ENCODE assay signal across 8 mouse cellular contexts in genomic region chr12:69681566-69682061, GRCm38 (mm10). TPM values are rescaled to one million over a fixed set of nuclear protein-coding genes. Genes with fewer than 3 reads are reported as not detected.
DNase-seq lines count a peak whose midpoint lies in the region; ATAC-seq and TF ChIP-seq lines count a peak whose summit lies in the region.

Gene Sos2, minus strand, starts transcription at chr12:69681852.

- TF ChIP-seq POLR2A in spleen, adult 2 months (IDR thresholded peaks at IDR 0.05; ENCODE audit: low read depth, low read length) = no peak

- H3K4me2 ChIP-seq in embryonic facial prominence, embryonic 13.5 days = peak within 1 kb of the TSS; percentile 63
- peak within 1 kb of the TSS; percentile 82 for H3K4me2 ChIP-seq in limb, embryonic 11.5 days (ENCODE audit: low read depth, severe bottlenecking)
- peak within 1 kb of the TSS; percentile 60 for H3K4me2 ChIP-seq in midbrain, embryonic 11.5 days

- DNase-seq in urinary bladder, adult 18-20 months (ENCODE audit: low spot score in 2 of 2) = peak; percentile 31 to 53
- DNase-seq in urinary bladder, postnatal 10 days (ENCODE audit: low spot score) = no peak
- peak; percentile 70 to 77 for DNase-seq in heart, adult 18-20 months
- DNase-seq in kidney, adult 18-20 months = peak; percentile 71
- DNase-seq in limb, embryonic 11.5 days (ENCODE audit: low spot score) = no peak
- DNase-seq in midbrain, embryonic 11.5 days (ENCODE audit: low spot score, missing footprints) = peak; percentile 92
- DNase-seq in spleen, adult 2 months (ENCODE audit: low read depth in 1 of 2, low spot score in 2 of 2) = peak in 1 of 2 experiments; percentile 50

- 0% methylated on average over 61 of the region's 85 CpGs for WGBS in embryonic facial prominence, embryonic 13.5 days
- WGBS in limb, embryonic 11.5 days = under 1% methylated on average over 25 of the region's 85 CpGs
- WGBS in midbrain, embryonic 11.5 days = 1% methylated on average over 47 of the region's 85 CpGs
- 3% methylated on average over 84 of the region's 85 CpGs for WGBS in spleen, adult 2 months

- peak within 1 kb of the TSS; percentile 95 for H3K4me3 ChIP-seq in embryonic facial prominence, embryonic 13.5 days
- peak within 1 kb of the TSS; percentile 89 for H3K4me3 ChIP-seq in limb, embryonic 11.5 days (ENCODE audit: low read depth, low read length)
- peak within 1 kb of the TSS; percentile 76 for H3K4me3 ChIP-seq in midbrain, embryonic 11.5 days (ENCODE audit: low read depth, low read length)
- H3K4me3 ChIP-seq in spleen, adult 2 months (ENCODE audit: extremely low read depth, insufficient read depth, insufficient read length) = peak within 1 kb of the TSS; percentile 73

- H3K9ac ChIP-seq in embryonic facial prominence, embryonic 13.5 days = peak within 1 kb of the TSS; percentile 99
- peak within 1 kb of the TSS; percentile 97 for H3K9ac ChIP-seq in limb, embryonic 11.5 days (ENCODE audit: low read length)
- H3K9ac ChIP-seq in midbrain, embryonic 11.5 days (ENCODE audit: low read length) = peak within 1 kb of the TSS; percentile 91

- peak; percentile 86 for ATAC-seq in embryonic facial prominence, embryonic 13.5 days (ENCODE audit: insufficient number of reproducible peaks, insufficient read depth, low FRiP score, low TSS enrichment, low read depth)
- peak; percentile 81 for ATAC-seq in limb, embryonic 11.5 days (ENCODE audit: insufficient number of reproducible peaks, low FRiP score, low TSS enrichment, low read depth)
- peak; percentile 89 for ATAC-seq in midbrain, embryonic 11.5 days (ENCODE audit: low FRiP score)

- H3K27ac ChIP-seq in embryonic facial prominence, embryonic 13.5 days = peak within 1 kb of the TSS; percentile 95
- H3K27ac ChIP-seq in limb, embryonic 11.5 days (replicated peaks; ENCODE audit: low read depth, low read length) = peak within 1 kb of the TSS; percentile 97
- peak within 1 kb of the TSS; percentile 92 for H3K27ac ChIP-seq in midbrain, embryonic 11.5 days (ENCODE audit: low read depth, low read length)
- H3K27ac ChIP-seq in spleen, adult 2 months (ENCODE audit: insufficient read depth, low read length) = peak within 1 kb of the TSS; percentile 88

- no peaks in the 10 kb centered on the region for H3K27me3 ChIP-seq in embryonic facial prominence, embryonic 13.5 days
- no peaks in the 10 kb centered on the region for H3K27me3 ChIP-seq in limb, embryonic 11.5 days (ENCODE audit: control insufficient read depth, insufficient read depth, low read length)
- no peaks in the 10 kb centered on the region; the same call in 1 of the 2 replicates for H3K27me3 ChIP-seq in midbrain, embryonic 11.5 days (ENCODE audit: control insufficient read depth, insufficient read depth, low read length)
- H3K27me3 ChIP-seq in spleen, adult 2 months (ENCODE audit: control insufficient read depth, insufficient read depth, low read length) = no peaks in the 10 kb centered on the region

- no peaks in the 10 kb centered on the region for H3K9me3 ChIP-seq in embryonic facial prominence, embryonic 13.5 days
- no peaks in the 10 kb centered on the region for H3K9me3 ChIP-seq in limb, embryonic 11.5 days (ENCODE audit: control insufficient read depth, low read length)
- no peaks in the 10 kb centered on the region for H3K9me3 ChIP-seq in midbrain, embryonic 11.5 days (ENCODE audit: control insufficient read depth, low read length)

- peaks cover 9% of the 10 kb centered on the region for H3K4me1 ChIP-seq in embryonic facial prominence, embryonic 13.5 days
- H3K4me1 ChIP-seq in limb, embryonic 11.5 days (ENCODE audit: control insufficient read depth, insufficient read depth, low read length) = peaks cover 4% of the 10 kb centered on the region; the same call in 1 of the 2 replicates
- peaks cover 14% of the 10 kb centered on the region for H3K4me1 ChIP-seq in midbrain, embryonic 11.5 days (ENCODE audit: control insufficient read depth, insufficient read depth, low read length)
- peaks cover 4% of the 10 kb centered on the region; the same call in 1 of the 2 replicates for H3K4me1 ChIP-seq in spleen, adult 2 months (ENCODE audit: control insufficient read depth, insufficient read depth, insufficient read length)

- H3K36me3 ChIP-seq in embryonic facial prominence, embryonic 13.5 days = no peaks in the 10 kb centered on the region
- H3K36me3 ChIP-seq in limb, embryonic 11.5 days (ENCODE audit: control insufficient read depth, insufficient read depth, low read length) = no peaks in the 10 kb centered on the region
- no peaks in the 10 kb centered on the region for H3K36me3 ChIP-seq in midbrain, embryonic 11.5 days (ENCODE audit: control insufficient read depth, insufficient read depth, low read length)
- no peaks in the 10 kb centered on the region for H3K36me3 ChIP-seq in spleen, adult 2 months (ENCODE audit: control insufficient read depth, insufficient read depth, low read length)

- TF ChIP-seq CTCF in spleen, adult 2 months (IDR thresholded peaks at IDR 0.05; ENCODE audit: extremely low read depth, insufficient read depth, insufficient read length, insufficient replicate concordance) = no peak

RNA-seq across cellular contexts. Expression of gene Sos2, which starts in this region (rescaled TPM):
- polyA plus RNA-seq in embryonic facial prominence, embryonic 13.5 days (2015; fragmentation: Nextera tagmentation; extraction: Ambion mirVana) = 12.9 and 13.3 TPM in 2 replicates
- total RNA-seq in heart, adult 18-20 months (2021) = 10 to 100 TPM; 34.9 to 41.0 TPM
- 10.5 and 11.1 TPM in 2 replicates for polyA plus RNA-seq in limb, embryonic 11.5 days (2014; fragmentation: Nextera tagmentation; extraction: Ambion mirVana)
- polyA plus RNA-seq in midbrain, embryonic 11.5 days (2014; fragmentation: Nextera tagmentation; extraction: Ambion mirVana) = 10.5 and 12.0 TPM in 2 replicates
- 8.7 and 9.3 TPM in 2 replicates for polyA plus RNA-seq in spleen, adult 2 months (2012; rRNA removed)

Comparison
In these comparisons a context has a peak if more than half of its experiments do, and no peak if none do; other contexts are left out.
1. DNase-seq: peak in urinary bladder, adult 18-20 months (2 of 2), heart, adult 18-20 months (2 of 2), kidney, adult 18-20 months (single experiment) and midbrain, embryonic 11.5 days (single experiment); none in urinary bladder, postnatal 10 days (single experiment) and limb, embryonic 11.5 days (single experiment).
2. Peak in every context shown above with its lines, with median percentiles within 50 percentile points of each other: ATAC-seq, H3K27ac ChIP-seq, H3K4me2 ChIP-seq, H3K4me3 ChIP-seq and H3K9ac ChIP-seq.